Mouse (Mus musculus) megakaryocyte, adult 5-6 weeks (primary cell): ENCODE results near the gene Ddx58. TPM values are rescaled to one million over a fixed set of nuclear protein-coding genes. Genes with fewer than 3 reads are reported as not detected.

Experiments used
- ATAC-seq: 2 replicates; pipeline ENCODE4 v1.8.0; 2016; ENCODE audit warnings: mild to moderate bottlenecking, inconsistent platforms; ENCODE audit not compliant: poor library complexity, severe bottlenecking
- total RNA-seq, 2 experiments: library from RNA; stranded (forward) in 1 of 2; stranded (reverse) in 1 of 2; fragments of 153-499, 151-499 nt in 1 of 2; fragments of 221-1000, 200-1000 nt in 1 of 2; gene quantifications; 2 replicates each; pipeline versions ENCODE4 v1.2.3 to v1.2.4; 2015 to 2017

Gene Ddx58
- total RNA-seq, 2 experiments from 2014 or later, result 27.7 to 32.6 TPM

DNA sequence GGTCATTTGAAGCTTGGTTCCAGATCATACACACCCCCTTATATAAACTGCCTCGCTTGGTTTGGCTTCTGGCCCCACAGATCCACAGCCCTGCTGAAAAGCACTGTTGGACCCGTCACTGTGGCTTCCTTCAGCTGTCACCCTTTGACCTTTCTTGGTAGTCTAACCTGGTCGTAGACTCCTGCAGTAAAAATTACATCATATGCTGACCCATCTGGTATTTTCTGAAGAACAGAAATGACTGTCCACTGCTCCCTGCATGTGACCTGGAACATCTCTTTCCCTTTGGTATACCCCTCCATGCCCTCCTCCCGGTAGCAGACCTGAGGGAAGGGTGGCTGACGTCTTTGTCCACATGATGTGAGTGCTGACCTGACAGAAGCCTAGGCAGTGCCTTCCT, 55.2 kb downstream of the Ddx58 start:
- no peak for ATAC-seq

DNA sequence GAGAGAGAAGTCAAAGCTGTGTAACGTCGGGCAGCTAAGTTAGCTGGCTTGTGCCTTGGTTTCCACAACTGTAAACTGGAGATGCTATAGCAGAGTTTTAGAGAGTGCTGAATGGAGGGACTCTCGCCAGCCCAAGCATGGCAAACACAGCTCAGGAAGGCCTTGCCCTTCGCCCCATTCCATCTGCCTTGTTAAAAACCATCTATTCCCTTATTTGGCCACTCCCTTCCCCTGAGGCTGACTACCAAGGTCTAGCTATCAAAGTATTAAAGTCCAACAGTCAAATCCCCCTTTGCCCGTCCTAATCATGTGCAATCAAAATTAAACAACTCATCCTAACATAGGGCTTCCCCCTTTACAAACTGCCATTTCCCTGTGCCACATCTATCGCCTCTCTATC, 55.8 kb downstream of the Ddx58 start:
- ATAC-seq, result no peak

- ATAC-seq, result peak; percentile 93
These were observed 56.8 kb downstream of the Ddx58 start for GRCm38 (mm10) chr4:40182651-40183320.

GRCm38 (mm10) chr4:40181681-40182080, 57.9 kb downstream of the Ddx58 start:
- ATAC-seq, result no peak

- no peak for ATAC-seq
These were observed 59.6 kb downstream of the Ddx58 start for GRCm38 (mm10) chr4:40180046-40180445.

DNA sequence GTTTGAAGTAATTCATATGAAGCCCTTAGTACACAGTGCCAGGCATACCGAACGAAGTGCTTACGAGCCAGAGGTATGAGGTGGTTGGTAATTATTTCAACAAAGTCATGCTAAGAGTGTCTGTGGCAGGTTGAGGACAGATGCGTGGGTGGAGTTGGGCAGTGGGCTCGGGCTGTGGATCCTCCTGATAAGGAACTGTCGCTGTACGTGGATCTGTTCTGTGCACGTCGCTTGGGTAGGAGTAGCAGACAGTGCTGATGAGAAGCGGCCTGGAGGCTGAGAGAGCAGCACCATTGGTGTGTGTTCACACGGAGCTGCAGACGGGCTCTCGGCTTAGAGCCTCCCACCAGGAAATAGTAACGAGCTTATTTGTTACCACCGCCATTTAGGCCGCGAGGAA, 61.0 kb downstream of the Ddx58 start:
- no peak for ATAC-seq

GRCm38 (mm10) chr4:40174321-40174720, 65.3 kb downstream of the Ddx58 start:
- ATAC-seq, result no peak

GRCm38 (mm10) chr4:40172336-40172735, 67.3 kb downstream of the Ddx58 start:
- no peak for ATAC-seq

DNA sequence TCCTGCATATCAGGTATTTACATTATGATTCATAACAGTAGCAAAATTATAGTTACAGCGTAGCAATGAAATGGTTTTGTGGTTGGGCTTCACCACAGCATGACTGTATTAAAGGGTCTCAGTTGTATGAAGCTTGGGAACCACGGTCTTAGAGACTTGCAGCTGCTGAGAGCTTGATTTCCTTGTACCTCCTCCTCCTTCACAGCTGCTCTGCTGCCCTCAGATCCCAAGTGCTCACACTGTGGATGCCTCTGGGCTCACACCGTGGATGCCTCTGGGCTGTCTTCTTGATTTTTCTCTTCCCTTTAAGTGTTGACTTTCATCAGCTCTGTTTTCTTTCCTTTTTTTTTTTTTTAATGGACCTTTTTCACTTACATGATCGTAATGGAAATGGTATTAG, 68.2 kb downstream of the Ddx58 start:
- no peak for ATAC-seq

GRCm38 (mm10) chr4:40163646-40164045, 76.0 kb downstream of the Ddx58 start:
- no peak for ATAC-seq

- no peak for ATAC-seq
These were observed 78.8 kb downstream of the Ddx58 start for GRCm38 (mm10) chr4:40160591-40161434.

- no peak for ATAC-seq
These were observed 81.4 kb downstream of the Ddx58 start for GRCm38 (mm10) chr4:40158224-40158540.

- ATAC-seq, result no peak
These were observed 82.0 kb downstream of the Ddx58 start for GRCm38 (mm10) chr4:40157500-40158223.

DNA sequence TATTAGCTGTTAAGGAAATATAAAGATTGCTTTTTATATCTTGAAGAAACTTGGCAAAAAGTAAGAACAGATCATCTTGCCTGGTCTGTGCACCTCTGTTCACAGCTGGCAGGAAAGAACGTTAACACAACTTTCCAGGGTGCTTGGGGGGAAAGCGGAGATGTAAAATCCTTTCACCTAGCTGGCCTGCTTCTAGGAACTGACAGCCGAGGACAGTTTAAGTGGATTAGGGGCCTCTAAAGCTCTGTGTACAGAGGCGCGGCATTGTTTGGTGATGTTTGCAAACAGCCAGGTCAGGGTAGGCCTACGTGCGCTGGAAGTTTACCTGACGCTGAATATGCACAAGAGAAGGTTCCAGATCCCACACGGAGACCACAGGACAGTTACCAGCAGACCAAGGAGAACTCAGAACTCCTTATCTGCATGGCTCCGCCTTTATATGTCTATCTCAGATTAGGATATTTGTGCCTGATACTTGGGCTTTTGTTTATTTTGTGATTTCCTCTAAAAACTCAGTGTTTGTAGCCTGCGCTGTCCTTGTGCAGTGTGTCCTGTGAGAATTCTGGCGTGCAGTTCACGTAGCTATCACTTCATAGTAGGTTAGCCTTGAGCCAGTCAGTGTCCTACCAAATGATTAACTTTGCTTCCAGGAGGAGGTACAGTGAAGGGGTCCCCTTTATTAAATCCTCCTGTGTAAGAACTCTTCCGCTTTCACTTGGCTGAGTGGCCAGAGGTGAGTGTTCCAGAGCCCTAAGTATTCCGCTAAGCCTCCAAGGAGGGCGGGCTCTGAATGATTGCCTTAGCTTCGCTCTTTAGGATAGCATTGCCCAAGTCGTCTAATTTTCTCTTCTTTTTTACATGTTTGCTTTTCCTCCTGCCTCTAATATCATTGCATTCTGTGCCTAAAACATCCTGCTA, 82.8 kb downstream of the Ddx58 start:
- no peak for ATAC-seq

GRCm38 (mm10) chr4:40156153-40156552, 83.5 kb downstream of the Ddx58 start:
- ATAC-seq, result peak; percentile 96

GRCm38 (mm10) chr4:40155467-40155999, 84.1 kb downstream of the Ddx58 start:
- ATAC-seq, result no peak

GRCm38 (mm10) chr4:40154751-40155150, 84.9 kb downstream of the Ddx58 start:
- no peak for ATAC-seq
